Mouse (Mus musculus): ENCODE results near the gene Elfn2. TPM values are rescaled to one million over a fixed set of nuclear protein-coding genes. Genes with fewer than 3 reads are reported as not detected.

The Elfn2 gene
- polyA plus RNA-seq, 1 experiment from 2014 or later, result 0.18 TPM

DNA sequence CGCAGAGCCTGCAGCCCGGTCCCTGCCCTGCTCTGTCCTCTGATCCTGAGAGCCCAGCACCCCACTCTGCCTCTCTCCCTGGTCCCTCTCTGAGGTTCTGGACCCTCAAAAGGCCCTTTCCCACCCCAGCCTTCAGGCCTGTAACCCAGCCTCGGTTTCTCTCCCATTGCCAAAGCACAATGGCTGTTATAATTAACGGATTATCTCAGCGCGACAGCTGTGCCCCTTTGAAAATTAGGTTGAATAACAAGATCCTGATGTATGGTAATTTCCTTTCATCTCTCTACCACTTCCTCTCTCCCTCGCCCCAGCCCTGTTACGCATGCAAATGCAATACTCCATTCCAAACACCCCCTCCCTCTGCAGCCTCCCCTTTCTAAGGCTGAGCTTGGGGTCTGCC is 35.1 kb downstream of the Elfn2 start:
- 25% methylated on average over 8 of the region's 8 CpGs for WGBS
- ATAC-seq (ENCODE audit: low read depth) (peak; percentile 27; the same call in 1 of the 2 replicates), DNase-seq (ENCODE audit: low spot score) (peak; percentile 41)
- H3K4me1 ChIP-seq (ENCODE audit: control insufficient read depth, insufficient read depth, low read length), result peaks cover 12% of the 10 kb centered on the region; the same call in 1 of the 2 replicates
- H3K27ac ChIP-seq (replicated peaks; ENCODE audit: low read depth, low read length), result no peak overlapping the region
- H3K9me3 ChIP-seq (ENCODE audit: control insufficient read depth, low read length), result no peaks in the 10 kb centered on the region
- no peak overlapping the region for H3K4me3 ChIP-seq (ENCODE audit: low read depth, low read length)
- H3K9ac ChIP-seq (ENCODE audit: low read depth, low read length), result peak overlapping the region; percentile 14; the same call in 1 of the 2 replicates
- no peak overlapping the region for H3K4me2 ChIP-seq (ENCODE audit: low read depth, low read length)
- no peaks in the 10 kb centered on the region for H3K27me3 ChIP-seq (replicated peaks; ENCODE audit: control insufficient read depth, insufficient read depth, low read length)
- H3K36me3 ChIP-seq (ENCODE audit: control insufficient read depth, insufficient read depth, low read length), result no peaks in the 10 kb centered on the region

DNA sequence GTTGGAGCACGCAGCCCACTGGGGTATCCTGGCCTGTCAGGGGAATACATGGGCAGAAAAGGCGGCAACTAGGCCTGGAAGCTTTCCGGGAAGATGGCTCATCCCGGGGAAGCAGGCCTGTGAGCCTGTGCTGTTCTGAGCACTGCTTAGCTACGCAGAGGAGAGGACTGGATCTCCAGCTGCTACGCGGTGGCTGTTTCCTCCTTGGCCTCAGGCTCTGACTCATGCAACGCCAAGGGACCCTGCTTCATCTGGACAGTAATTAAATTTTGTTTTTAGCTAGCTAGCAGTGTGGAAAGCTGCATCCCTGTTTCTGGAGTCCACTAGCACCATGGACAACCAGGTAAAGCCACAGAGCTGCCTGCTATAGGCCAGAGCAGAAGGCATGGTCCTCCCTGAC is 36.8 kb downstream of the Elfn2 start:
- Histone ChIP-seq H3K27me3 (replicated peaks; ENCODE audit: control insufficient read depth, insufficient read depth, low read length) (no peaks in the 10 kb centered on the region), H3K36me3 (ENCODE audit: control insufficient read depth, insufficient read depth, low read length) (no peaks in the 10 kb centered on the region), H3K27ac (replicated peaks; ENCODE audit: low read depth, low read length) (no peak overlapping the region), H3K4me2 (ENCODE audit: low read depth, low read length) (no peak overlapping the region), H3K4me3 (ENCODE audit: low read depth, low read length) (no peak overlapping the region), H3K9ac (ENCODE audit: low read depth, low read length) (no peak overlapping the region), H3K9me3 (ENCODE audit: control insufficient read depth, low read length) (no peaks in the 10 kb centered on the region), H3K4me1 (ENCODE audit: control insufficient read depth, insufficient read depth, low read length) (peaks cover 12% of the 10 kb centered on the region; the same call in 1 of the 2 replicates)
- ATAC-seq (ENCODE audit: low read depth) (no peak), DNase-seq (ENCODE audit: low spot score) (no peak)
- 62% methylated on average over 8 of the region's 8 CpGs for WGBS

DNA sequence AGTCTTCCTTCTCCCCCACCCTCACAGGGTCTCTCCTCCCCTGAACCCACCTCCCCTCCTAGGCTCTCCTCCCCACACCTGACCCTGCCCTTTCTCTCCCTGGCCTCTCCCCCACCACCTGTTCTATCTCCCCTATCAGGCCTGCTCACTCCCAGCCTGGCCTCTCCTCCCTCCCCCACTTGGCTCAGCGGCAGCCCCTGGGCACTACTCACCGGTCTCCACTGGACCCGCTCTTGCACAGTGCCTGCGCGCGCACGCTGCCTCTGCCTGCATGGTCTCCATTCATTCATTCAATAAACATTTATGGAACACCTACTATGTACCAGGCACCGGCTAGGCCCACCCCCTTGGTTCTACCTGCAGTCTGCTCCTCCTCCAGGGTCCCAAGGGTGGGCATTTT is 37.3 kb downstream of the Elfn2 start:
- WGBS, result 82% methylated on average over 8 of the region's 8 CpGs
- Histone ChIP-seq H3K4me2 (ENCODE audit: low read depth, low read length) (no peak overlapping the region), H3K27ac (replicated peaks; ENCODE audit: low read depth, low read length) (no peak overlapping the region), H3K9ac (ENCODE audit: low read depth, low read length) (no peak overlapping the region), H3K27me3 (replicated peaks; ENCODE audit: control insufficient read depth, insufficient read depth, low read length) (no peaks in the 10 kb centered on the region), H3K4me1 (ENCODE audit: control insufficient read depth, insufficient read depth, low read length) (peaks cover 12% of the 10 kb centered on the region; the same call in 1 of the 2 replicates), H3K4me3 (ENCODE audit: low read depth, low read length) (no peak overlapping the region), H3K9me3 (ENCODE audit: control insufficient read depth, low read length) (no peaks in the 10 kb centered on the region), H3K36me3 (ENCODE audit: control insufficient read depth, insufficient read depth, low read length) (no peaks in the 10 kb centered on the region)
- ATAC-seq (ENCODE audit: low read depth) (no peak), DNase-seq (ENCODE audit: low spot score) (no peak)

DNA sequence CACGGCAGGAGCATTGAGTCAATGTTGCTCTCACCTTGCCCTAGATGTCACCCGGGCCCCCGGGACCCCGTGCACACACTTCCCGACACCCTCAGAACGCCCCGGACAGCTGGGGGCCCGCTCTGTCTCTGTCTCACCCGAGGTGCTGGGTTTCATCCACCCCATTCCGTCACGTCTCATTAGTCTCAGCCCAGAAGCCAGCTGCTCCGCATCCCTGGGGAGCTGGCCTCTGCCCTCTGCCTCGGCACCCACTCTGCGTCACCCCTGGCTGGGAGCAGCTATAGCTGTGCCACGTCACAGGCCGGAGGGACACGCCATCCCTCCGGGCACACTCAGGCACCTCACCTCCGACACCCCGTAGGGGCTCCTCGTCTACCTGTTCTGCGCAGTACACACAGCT is 38.3 kb downstream of the Elfn2 start:
- no peak for ATAC-seq (ENCODE audit: low read depth)
- H3K4me1 ChIP-seq (ENCODE audit: control insufficient read depth, insufficient read depth, low read length), result peaks cover 12% of the 10 kb centered on the region; the same call in 1 of the 2 replicates
- no peak overlapping the region for H3K4me2 ChIP-seq (ENCODE audit: low read depth, low read length)
- no peaks in the 10 kb centered on the region for H3K9me3 ChIP-seq (ENCODE audit: control insufficient read depth, low read length)
- WGBS, result 65% methylated on average over 21 of the region's 22 CpGs
- no peaks in the 10 kb centered on the region for H3K36me3 ChIP-seq (ENCODE audit: control insufficient read depth, insufficient read depth, low read length)
- H3K27ac ChIP-seq (replicated peaks; ENCODE audit: low read depth, low read length), result no peak overlapping the region
- no peak overlapping the region for H3K4me3 ChIP-seq (ENCODE audit: low read depth, low read length)
- peak; percentile 17 for DNase-seq (ENCODE audit: low spot score)
- H3K27me3 ChIP-seq (replicated peaks; ENCODE audit: control insufficient read depth, insufficient read depth, low read length), result no peaks in the 10 kb centered on the region
- no peak overlapping the region for H3K9ac ChIP-seq (ENCODE audit: low read depth, low read length)

DNA sequence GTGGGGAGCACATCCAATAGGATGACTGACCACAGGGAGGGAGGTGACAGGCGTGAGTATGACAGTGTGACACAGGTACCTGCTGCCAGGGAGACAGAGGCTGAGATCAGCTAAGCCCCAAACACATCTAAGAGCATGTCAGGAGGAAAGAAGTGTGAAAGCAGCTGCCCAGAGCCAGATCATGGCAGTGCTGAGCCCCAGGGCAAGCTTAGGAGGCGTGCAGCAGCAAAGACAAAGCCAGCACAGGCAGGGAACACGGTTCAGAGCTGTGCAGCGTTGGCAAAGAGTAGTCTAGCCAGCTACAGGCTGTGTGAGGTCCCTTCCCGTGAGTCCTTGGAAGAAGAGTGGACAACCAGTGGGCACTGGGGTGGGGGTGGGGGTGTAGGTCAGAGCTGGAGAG is 40.9 kb downstream of the Elfn2 start:
- Histone ChIP-seq H3K27ac (replicated peaks; ENCODE audit: low read depth, low read length) (no peak overlapping the region), H3K4me3 (ENCODE audit: low read depth, low read length) (no peak overlapping the region), H3K4me2 (ENCODE audit: low read depth, low read length) (no peak overlapping the region), H3K4me1 (ENCODE audit: control insufficient read depth, insufficient read depth, low read length) (no peaks in the 10 kb centered on the region), H3K9me3 (ENCODE audit: control insufficient read depth, low read length) (no peaks in the 10 kb centered on the region), H3K9ac (ENCODE audit: low read depth, low read length) (no peak overlapping the region), H3K36me3 (ENCODE audit: control insufficient read depth, insufficient read depth, low read length) (no peaks in the 10 kb centered on the region), H3K27me3 (replicated peaks; ENCODE audit: control insufficient read depth, insufficient read depth, low read length) (peaks cover 20% of the 10 kb centered on the region)
- DNase-seq (ENCODE audit: low spot score) (peak; percentile 7), ATAC-seq (ENCODE audit: low read depth) (no peak)
- 53% methylated on average over 5 of the region's 5 CpGs for WGBS

DNA sequence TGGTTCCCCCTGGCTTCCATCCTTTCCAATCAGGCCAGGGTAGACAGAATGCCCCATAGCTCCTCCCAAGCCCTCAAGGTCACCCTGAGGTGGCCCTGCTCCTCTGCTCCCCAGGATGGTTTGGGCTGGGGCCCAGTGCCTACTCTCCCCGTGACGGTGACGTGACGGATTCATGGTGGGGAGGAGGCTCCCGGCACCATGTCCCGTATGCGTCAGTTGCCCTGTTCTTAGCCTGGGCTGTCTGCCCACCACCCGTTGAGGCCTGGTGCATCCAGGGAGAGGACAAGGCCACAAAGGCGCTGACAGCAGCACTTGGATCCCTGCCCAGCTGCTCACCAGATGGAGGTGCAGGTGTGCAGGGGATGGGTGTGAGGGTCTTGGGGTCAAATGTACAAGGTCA is 41.6 kb downstream of the Elfn2 start:
- WGBS, result 61% methylated on average over 9 of the region's 9 CpGs
- DNase-seq (ENCODE audit: low spot score) (no peak), ATAC-seq (ENCODE audit: low read depth) (no peak)
- H3K4me3 ChIP-seq (ENCODE audit: low read depth, low read length), result no peak overlapping the region
- H3K4me2 ChIP-seq (ENCODE audit: low read depth, low read length), result no peak overlapping the region
- H3K27ac ChIP-seq (replicated peaks; ENCODE audit: low read depth, low read length), result no peak overlapping the region
- H3K9me3 ChIP-seq (ENCODE audit: control insufficient read depth, low read length), result no peaks in the 10 kb centered on the region
- no peaks in the 10 kb centered on the region for H3K36me3 ChIP-seq (ENCODE audit: control insufficient read depth, insufficient read depth, low read length)
- no peaks in the 10 kb centered on the region for H3K4me1 ChIP-seq (ENCODE audit: control insufficient read depth, insufficient read depth, low read length)
- peaks cover 27% of the 10 kb centered on the region for H3K27me3 ChIP-seq (replicated peaks; ENCODE audit: control insufficient read depth, insufficient read depth, low read length)
- no peak overlapping the region for H3K9ac ChIP-seq (ENCODE audit: low read depth, low read length)

DNA sequence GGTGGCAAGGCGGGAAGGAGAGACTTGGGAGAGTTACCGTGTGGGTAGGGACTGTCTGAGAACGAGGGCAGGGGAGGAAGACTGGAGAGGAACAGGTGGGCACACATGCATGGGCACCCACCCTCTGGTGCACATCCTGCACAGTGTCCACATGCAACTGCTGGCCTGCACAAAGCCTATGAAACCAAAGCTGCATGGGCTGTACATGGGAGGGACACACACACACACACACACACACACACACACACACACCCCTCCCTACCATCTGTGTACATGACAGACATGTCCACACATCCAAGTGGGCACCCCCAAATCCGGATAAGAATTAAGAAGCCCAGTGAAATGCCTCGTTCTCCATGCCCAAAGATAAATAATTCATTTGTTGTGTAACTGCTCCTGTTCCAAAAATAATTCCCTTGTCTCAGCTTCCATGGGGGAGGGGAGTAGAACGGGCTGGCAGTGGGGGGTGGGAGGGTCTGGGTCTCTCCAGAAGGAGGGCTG is 43.6 kb downstream of the Elfn2 start:
- no peak for ATAC-seq (ENCODE audit: low read depth)

DNA sequence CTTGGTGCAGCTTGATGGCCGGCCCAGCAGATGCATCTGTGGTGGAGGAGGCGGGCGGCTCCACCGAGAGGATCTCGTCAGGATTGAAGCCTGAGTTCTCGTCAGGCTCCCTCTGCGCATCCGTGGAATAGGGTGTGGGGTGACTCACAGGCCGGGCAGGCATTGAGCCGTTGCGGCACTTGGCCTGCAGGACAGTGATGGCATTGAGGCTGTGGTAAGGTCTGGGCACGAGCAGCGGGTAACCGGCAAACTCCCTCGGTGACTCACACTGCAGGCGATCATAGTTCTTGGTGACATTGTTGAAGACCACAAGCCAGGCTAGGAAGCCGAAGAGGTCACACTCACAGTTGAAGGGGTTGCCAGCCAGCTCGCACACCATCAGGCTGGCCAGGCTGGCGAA is 45.1 kb downstream of the Elfn2 start:
- ATAC-seq (ENCODE audit: low read depth) (no peak), DNase-seq (ENCODE audit: low spot score) (no peak)
- Histone ChIP-seq H3K27ac (replicated peaks; ENCODE audit: low read depth, low read length) (no peak overlapping the region), H3K9ac (ENCODE audit: low read depth, low read length) (no peak overlapping the region), H3K27me3 (replicated peaks; ENCODE audit: control insufficient read depth, insufficient read depth, low read length) (peaks cover 39% of the 10 kb centered on the region), H3K4me1 (ENCODE audit: control insufficient read depth, insufficient read depth, low read length) (no peaks in the 10 kb centered on the region), H3K4me3 (ENCODE audit: low read depth, low read length) (no peak overlapping the region), H3K4me2 (ENCODE audit: low read depth, low read length) (no peak overlapping the region), H3K36me3 (ENCODE audit: control insufficient read depth, insufficient read depth, low read length) (no peaks in the 10 kb centered on the region), H3K9me3 (ENCODE audit: control insufficient read depth, low read length) (no peaks in the 10 kb centered on the region)
- WGBS, result 85% methylated on average over 19 of the region's 19 CpGs

More for the DNA sequence above, 43.6 kb downstream of the Elfn2 start:
- 48% methylated on average over 6 of the region's 6 CpGs for WGBS
- Histone ChIP-seq H3K4me1 (ENCODE audit: control insufficient read depth, insufficient read depth, low read length) (no peaks in the 10 kb centered on the region), H3K36me3 (ENCODE audit: control insufficient read depth, insufficient read depth, low read length) (no peaks in the 10 kb centered on the region), H3K27me3 (replicated peaks; ENCODE audit: control insufficient read depth, insufficient read depth, low read length) (peaks cover 39% of the 10 kb centered on the region), H3K9ac (ENCODE audit: low read depth, low read length) (no peak overlapping the region), H3K27ac (replicated peaks; ENCODE audit: low read depth, low read length) (no peak overlapping the region), H3K4me2 (ENCODE audit: low read depth, low read length) (no peak overlapping the region), H3K4me3 (ENCODE audit: low read depth, low read length) (no peak overlapping the region), H3K9me3 (ENCODE audit: control insufficient read depth, low read length) (no peaks in the 10 kb centered on the region)
- DNase-seq (ENCODE audit: low spot score), result no peak

DNA sequence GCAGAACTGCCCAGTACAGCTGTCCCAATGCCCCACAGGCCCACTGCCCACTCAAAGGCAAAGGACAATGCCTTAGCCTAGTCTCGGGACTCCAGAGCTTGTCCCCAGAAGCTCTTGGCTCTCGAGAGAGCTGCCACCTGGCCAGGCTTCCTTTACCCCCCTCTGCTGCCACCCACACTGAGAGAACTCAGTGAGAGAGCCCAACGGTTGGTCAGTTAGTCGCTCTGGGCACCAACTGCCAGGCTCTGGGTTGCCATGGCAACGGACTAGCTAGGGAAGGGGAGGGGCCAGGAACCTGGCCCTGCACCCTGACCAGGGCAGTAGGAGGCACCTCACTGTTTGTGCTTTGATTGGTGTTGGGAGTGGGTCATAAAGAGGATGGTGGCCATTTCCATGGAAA is 48.2 kb downstream of the Elfn2 start:
- H3K9me3 ChIP-seq (ENCODE audit: control insufficient read depth, low read length), result no peaks in the 10 kb centered on the region
- no peak overlapping the region for H3K9ac ChIP-seq (ENCODE audit: low read depth, low read length)
- no peaks in the 10 kb centered on the region for H3K4me1 ChIP-seq (ENCODE audit: control insufficient read depth, insufficient read depth, low read length)
- H3K4me2 ChIP-seq (ENCODE audit: low read depth, low read length), result no peak overlapping the region
- DNase-seq (ENCODE audit: low spot score) (peak; percentile 21), ATAC-seq (ENCODE audit: low read depth) (no peak)
- H3K36me3 ChIP-seq (ENCODE audit: control insufficient read depth, insufficient read depth, low read length), result no peaks in the 10 kb centered on the region
- 37% methylated on average over 5 of the region's 5 CpGs for WGBS
- no peak overlapping the region for H3K27ac ChIP-seq (replicated peaks; ENCODE audit: low read depth, low read length)
- H3K27me3 ChIP-seq (replicated peaks; ENCODE audit: control insufficient read depth, insufficient read depth, low read length), result peaks cover 39% of the 10 kb centered on the region
- H3K4me3 ChIP-seq (ENCODE audit: low read depth, low read length), result no peak overlapping the region
